Mouse (Mus musculus): ENCODE measurements around the gene Btbd35f28. TPM values are rescaled to one million over a fixed set of nuclear protein-coding genes. Genes with fewer than 3 reads are reported as not detected.
"Not testable (repeated sequence)": the region's sequence is repeated elsewhere in the genome, so short reads cannot be mapped to it uniquely, and the experiment has no call there.

Btbd35f28 gene
- not detected for total RNA-seq (2021)
- long read RNA-seq, experiment 1: 0 reads
- long read RNA-seq, experiment 2: 0 reads

- DNase-seq: not testable (repeated sequence)
These were observed at the start of gene Btbd35f28 for GRCm38 (mm10) chrX:4196276-4196675. Gene Btbd35f28, plus strand, starts transcription at chrX:4196576.

Other genes starting within 250 kb of the Btbd35f28 start
- not detected for gene Btbd35f16, start 239.6 kb upstream of the Btbd35f28 start, total RNA-seq (2021)
- gene Btbd35f3, start 158.9 kb upstream of the Btbd35f28 start, total RNA-seq (2021): not detected
- not detected for gene Btbd35f20, start 94.7 kb downstream of the Btbd35f28 start, total RNA-seq (2021)
- not detected for gene Btbd35f17, start 174.1 kb downstream of the Btbd35f28 start, total RNA-seq (2021)